Mouse (Mus musculus) heart, embryonic 16.5 days (tissue): ENCODE data around the gene Acads. TPM values are rescaled to one million over a fixed set of nuclear protein-coding genes. Genes with fewer than 3 reads are reported as not detected.
"Not testable (repeated sequence)": the region's sequence is repeated elsewhere in the genome, so short reads cannot be mapped to it uniquely, and the experiment has no call there.

Source experiments
- ATAC-seq: fragments of 200-750 bp; cut with Nextera tagmentation; replicated peaks from 2 replicates; pipeline ENCODE4 v1.8.0; 2017; ENCODE audit warnings: moderate number of reproducible peaks; ENCODE audit not compliant: insufficient read depth, low FRiP score; ENCODE audit errors: extremely low read depth
- H3K27ac ChIP-seq: fragments of 300-500 bp; sonication (generic); 2 replicates; pipeline ENCODE4 v1.5.1; 2014; ENCODE audit warnings: mild to moderate bottlenecking, low read length, control low read depth, moderate library complexity
- H3K27me3 ChIP-seq: fragments of 300-500 bp; sonication (generic); 2 replicates; pipeline ENCODE4 v1.6.1; 2014; ENCODE audit warnings: low read length, mixed read lengths; ENCODE audit not compliant: control insufficient read depth, insufficient read depth
- H3K36me3 ChIP-seq: fragments of 300-500 bp; sonication (generic); 2 replicates; pipeline ENCODE4 v1.6.1; 2014; ENCODE audit not compliant: control insufficient read depth, insufficient read depth
- H3K4me1 ChIP-seq: fragments of 300-500 bp; sonication (generic); 2 replicates; pipeline ENCODE4 v1.6.1; 2014; ENCODE audit warnings: low read length, mixed read lengths; ENCODE audit not compliant: control insufficient read depth, insufficient read depth
- H3K4me2 ChIP-seq: fragments of 300-500 bp; sonication (generic); 2 replicates; pipeline ENCODE4 v1.6.1; 2014; ENCODE audit warnings: low read depth, mild to moderate bottlenecking, control low read depth, low read length
- H3K4me3 ChIP-seq: fragments of 300-500 bp; sonication (generic); 2 replicates; pipeline ENCODE4 v1.5.1; 2014; ENCODE audit warnings: mild to moderate bottlenecking, control low read depth, low read length
- H3K9ac ChIP-seq: fragments of 300-500 bp; sonication (generic); 2 replicates; pipeline ENCODE4 v1.6.1; 2014; ENCODE audit warnings: low read length, control low read depth
- H3K9me3 ChIP-seq: fragments of 300-500 bp; sonication (generic); replicated peaks from 2 replicates; pipeline ENCODE4 v1.6.1; 2016; ENCODE audit warnings: low read length; ENCODE audit not compliant: control insufficient read depth
- WGBS: fragments of 180-500 bp; shearing (Covaris S2); extraction: QIAGEN DNeasy Blood & Tissue Kit; methylation state at CpG from one replicate; pipeline ENCODE4 v1.1.7; 2014; 5-methylcytosine and 5-hydroxymethylcytosine counted together
- polyA plus RNA-seq: library from polyadenylated mRNA; unstranded; fragments of >200 nt; fragmentation: Nextera tagmentation; extraction: Ambion mirVana; gene quantifications from 2 replicates; pipeline ENCODE4 v1.2.1, GENCODE M21; 2015

Acads gene
- 140 and 143 TPM in 2 replicates for polyA plus RNA-seq

DNA sequence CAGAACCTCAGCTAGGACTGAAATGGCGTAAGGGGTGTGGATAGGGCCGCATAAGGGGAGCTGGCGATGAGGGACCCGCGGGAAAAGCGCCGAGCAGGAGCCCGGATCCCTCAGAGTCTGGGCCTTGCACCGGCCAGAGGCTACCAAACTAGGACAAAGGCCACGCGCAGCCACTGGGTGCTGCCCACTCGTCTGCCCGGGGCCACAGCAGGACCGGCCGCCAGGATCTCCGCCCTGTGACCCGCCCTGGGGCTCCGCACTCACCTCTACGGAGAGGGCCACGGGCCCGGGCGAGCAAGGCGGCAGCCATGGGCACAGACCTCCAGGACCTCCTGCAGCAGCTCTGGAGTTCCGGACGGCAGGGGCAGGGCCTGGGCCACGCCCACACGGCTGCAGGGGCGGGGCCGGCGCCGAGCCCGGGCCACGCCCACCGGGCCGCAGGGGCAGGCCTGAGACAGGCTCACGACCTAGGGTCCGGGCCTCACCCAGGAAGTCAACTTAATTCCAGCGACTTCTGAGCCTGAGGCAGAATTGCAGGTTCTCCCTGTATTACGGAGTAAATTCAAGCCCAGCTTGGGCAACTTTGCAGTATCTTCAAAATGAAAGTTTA, at the start of gene Acads:
TSS of gene Acads (minus strand) at position 386 of the 610 bp plus-strand sequence.
- Histone ChIP-seq H3K36me3 (peaks cover 23% of the 10 kb centered on the region), H3K27ac (peak within 1 kb of the TSS; percentile 79), H3K4me2 (peak within 1 kb of the TSS; percentile 61), H3K27me3 (no peaks in the 10 kb centered on the region), H3K9me3 (no peaks in the 10 kb centered on the region), H3K4me3 (peak within 1 kb of the TSS; percentile 78), H3K9ac (peak within 1 kb of the TSS; percentile 96), H3K4me1 (peaks cover 7% of the 10 kb centered on the region; the same call in 1 of the 2 replicates)
- WGBS = under 1% methylated on average over 39 of the region's 39 CpGs
- ATAC-seq = peak; percentile 94

DNA sequence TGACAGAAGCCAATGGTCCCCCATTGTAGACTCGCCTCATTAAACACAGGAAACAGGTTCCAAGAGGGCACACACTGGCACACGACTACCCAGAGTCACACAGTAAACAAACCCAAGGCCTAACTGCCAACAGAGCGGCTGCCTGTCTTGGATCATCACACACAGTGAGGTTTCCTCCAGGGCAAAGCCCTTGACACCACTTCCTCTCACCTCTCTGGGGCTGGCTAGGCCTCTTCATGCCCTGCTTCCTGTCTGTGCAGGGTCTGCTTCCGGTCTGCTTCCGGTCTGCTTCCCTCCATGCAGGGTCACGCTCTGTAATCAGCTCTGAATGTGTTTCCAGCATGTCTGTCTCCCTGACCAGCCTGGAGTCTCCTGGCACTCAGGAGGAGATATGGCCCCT, 48.2 kb upstream of the Acads start:
- Histone ChIP-seq H3K9me3 (no peaks in the 10 kb centered on the region), H3K4me2 (no peak overlapping the region), H3K27me3 (no peaks in the 10 kb centered on the region), H3K4me3 (no peak overlapping the region), H3K36me3 (no peaks in the 10 kb centered on the region), H3K9ac (no peak overlapping the region), H3K4me1 (peaks cover 18% of the 10 kb centered on the region), H3K27ac (peak overlapping the region; percentile 74)
- 0 out of 2 replicates have a peak, but pooled peaks have one; percentile 12 for ATAC-seq
- WGBS = 66% methylated on average over 6 of the region's 6 CpGs

DNA sequence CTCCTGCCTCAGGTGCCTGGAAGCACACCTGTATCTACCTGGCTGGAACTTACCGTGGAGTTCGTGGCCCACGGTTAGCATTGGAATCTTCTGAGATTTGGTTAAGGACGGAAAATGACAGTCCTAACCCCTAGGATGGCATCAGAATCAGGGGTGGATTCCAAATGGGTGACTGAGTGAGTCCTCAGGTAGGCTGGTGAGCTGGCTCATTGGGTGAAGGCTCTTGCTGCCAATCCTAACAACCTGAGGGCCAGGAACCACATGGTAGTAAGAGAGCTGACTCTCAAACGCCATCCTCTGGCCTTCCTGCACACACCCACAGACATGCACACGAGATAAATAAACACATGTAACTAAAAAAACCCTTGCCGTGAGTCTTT, 47.7 kb upstream of the Acads start:
- H3K27me3 ChIP-seq = no peaks in the 10 kb centered on the region
- no peak for ATAC-seq
- 76% methylated on average over 7 of the region's 7 CpGs for WGBS
- peaks cover 18% of the 10 kb centered on the region for H3K4me1 ChIP-seq
- no peaks in the 10 kb centered on the region for H3K9me3 ChIP-seq
- H3K27ac ChIP-seq = peak overlapping the region; percentile 74
- no peak overlapping the region for H3K4me2 ChIP-seq
- H3K36me3 ChIP-seq = no peaks in the 10 kb centered on the region
- H3K4me3 ChIP-seq = no peak overlapping the region
- no peak overlapping the region for H3K9ac ChIP-seq

DNA sequence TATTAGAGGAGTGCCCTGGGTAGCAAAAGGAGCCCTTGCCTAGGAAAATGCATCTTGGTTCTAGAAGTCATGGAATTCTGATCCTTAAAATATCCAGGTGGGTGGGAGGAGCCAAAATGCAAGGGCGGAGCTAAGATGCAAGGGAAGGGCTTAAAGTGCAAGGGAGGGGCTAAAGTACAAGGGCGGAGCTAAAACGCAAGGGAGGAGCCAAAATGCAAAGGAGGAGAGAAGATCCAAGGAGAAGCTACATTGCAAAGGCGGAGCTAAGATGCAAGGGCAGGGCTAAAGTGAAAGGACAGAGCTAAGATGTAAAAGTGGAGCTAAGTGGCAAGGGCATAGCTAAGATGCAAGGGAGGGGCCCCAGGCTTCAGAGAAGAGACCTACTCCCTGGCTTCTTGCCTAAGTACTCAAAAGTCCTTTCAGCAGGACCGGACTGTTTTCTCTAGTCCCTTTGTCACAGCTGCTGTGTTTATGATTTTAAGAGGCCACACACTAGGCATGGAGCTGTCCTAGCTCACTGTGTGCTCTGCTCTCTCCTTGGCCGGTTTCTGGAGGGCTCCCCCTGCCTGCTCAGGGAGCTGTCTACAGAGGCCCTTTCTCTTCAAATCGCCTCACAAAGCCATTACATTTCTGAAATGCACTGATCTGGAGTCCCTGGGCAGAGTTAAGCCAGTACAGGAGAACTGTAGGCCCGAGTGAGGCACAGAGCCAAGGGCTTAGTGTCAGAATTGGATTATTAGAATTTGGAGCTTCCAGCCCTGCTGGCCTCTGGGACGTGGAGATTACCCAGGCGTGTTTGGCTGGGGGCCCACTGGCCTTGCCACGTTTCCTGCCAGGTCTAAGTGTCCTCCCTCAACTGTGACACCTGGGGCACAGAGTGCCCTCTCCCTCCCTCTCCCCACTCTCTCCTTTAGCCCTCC, 47.0 kb upstream of the Acads start:
- Histone ChIP-seq H3K36me3 (no peaks in the 10 kb centered on the region), H3K27ac (peak overlapping the region; percentile 74), H3K4me3 (no peak overlapping the region), H3K27me3 (no peaks in the 10 kb centered on the region), H3K4me1 (peaks cover 21% of the 10 kb centered on the region), H3K9ac (0 out of 2 replicates have a peak overlapping the region, but pooled peaks have one; percentile 42), H3K4me2 (no peak overlapping the region), H3K9me3 (no peaks in the 10 kb centered on the region)
- ATAC-seq = peak; percentile 28; the same call in 1 of the 2 replicates
- WGBS = 34% methylated on average over 11 of the region's 11 CpGs

DNA sequence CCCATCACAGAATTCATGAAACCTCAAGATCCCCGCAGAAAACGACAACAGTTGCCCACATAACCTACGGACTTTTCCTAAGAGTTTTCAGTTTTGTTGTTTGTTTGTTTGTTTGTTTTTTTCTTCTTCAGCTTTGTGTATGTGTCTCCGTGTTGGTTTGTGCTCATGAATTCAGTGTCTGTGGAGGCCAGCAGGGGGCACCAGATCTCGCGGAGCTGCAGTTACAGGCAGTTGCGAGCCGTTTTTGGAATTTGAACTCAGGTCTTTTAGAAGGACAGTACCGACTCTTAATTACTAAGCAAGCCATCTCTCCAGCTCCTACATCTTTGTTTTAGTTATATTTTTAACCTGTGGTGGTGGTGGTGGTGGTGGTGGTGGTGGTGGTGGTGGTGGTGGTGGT, 46.2 kb upstream of the Acads start:
- no peaks in the 10 kb centered on the region for H3K36me3 ChIP-seq
- no peak overlapping the region for H3K4me2 ChIP-seq
- WGBS = 59% methylated on average over 9 of the region's 9 CpGs
- ATAC-seq = no peak
- H3K9ac ChIP-seq = no peak overlapping the region
- H3K9me3 ChIP-seq = no peaks in the 10 kb centered on the region
- no peak overlapping the region for H3K27ac ChIP-seq
- no peak overlapping the region for H3K4me3 ChIP-seq
- H3K27me3 ChIP-seq = no peaks in the 10 kb centered on the region
- H3K4me1 ChIP-seq = peaks cover 21% of the 10 kb centered on the region

DNA sequence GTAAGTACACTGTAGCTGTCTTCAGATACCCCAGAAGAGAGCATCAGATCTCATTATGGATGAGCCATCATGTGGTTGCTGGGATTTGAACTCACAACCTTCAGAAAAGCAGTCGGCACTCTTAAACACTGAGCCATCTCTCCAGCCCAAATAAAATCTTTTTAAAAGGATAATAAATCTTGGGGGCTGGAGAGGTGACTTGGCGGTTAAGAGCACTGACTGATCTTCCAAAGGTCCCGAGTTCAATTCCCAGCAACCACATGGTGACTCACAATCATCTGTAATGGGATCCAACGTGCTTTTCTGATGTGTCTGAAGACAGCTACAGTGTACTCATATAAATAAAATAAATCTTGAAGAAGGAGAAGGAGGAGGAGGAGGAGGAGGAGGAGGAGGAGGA, 45.3 kb upstream of the Acads start:
- H3K9me3 ChIP-seq, H3K36me3 ChIP-seq, H3K27me3 ChIP-seq, H3K27ac ChIP-seq, H3K4me2 ChIP-seq, H3K4me3 ChIP-seq, H3K9ac ChIP-seq, ATAC-seq: not testable (repeated sequence)
- WGBS = 69% methylated on average over 4 of the region's 4 CpGs
- H3K4me1 ChIP-seq = peaks cover 21% of the 10 kb centered on the region

DNA sequence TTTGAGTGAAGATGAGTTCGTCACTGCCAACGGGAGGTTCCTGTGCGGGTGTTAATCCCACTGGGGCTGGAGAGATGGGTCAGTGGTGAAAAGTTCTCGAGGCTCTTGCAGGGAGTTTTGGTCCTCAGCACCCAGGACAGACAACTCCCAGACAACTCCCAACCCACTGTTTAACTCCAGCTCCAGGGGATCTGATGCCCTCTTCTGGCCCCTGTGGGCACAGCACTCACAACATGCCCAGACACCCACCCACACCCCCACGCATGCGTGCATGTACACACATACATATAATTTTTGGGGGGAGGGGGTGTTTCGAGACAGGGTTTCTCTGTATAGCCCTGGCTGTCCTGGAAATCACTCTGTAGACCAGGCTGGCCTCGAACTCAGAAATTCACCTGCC, 44.4 kb upstream of the Acads start:
- H3K36me3 ChIP-seq = no peaks in the 10 kb centered on the region
- H3K4me1 ChIP-seq = peaks cover 21% of the 10 kb centered on the region
- ATAC-seq = no peak
- no peak overlapping the region for H3K4me2 ChIP-seq
- no peaks in the 10 kb centered on the region for H3K9me3 ChIP-seq
- H3K9ac ChIP-seq = no peak overlapping the region
- WGBS = 45% methylated on average over 8 of the region's 8 CpGs
- no peak overlapping the region for H3K4me3 ChIP-seq
- no peak overlapping the region for H3K27ac ChIP-seq
- no peaks in the 10 kb centered on the region for H3K27me3 ChIP-seq

DNA sequence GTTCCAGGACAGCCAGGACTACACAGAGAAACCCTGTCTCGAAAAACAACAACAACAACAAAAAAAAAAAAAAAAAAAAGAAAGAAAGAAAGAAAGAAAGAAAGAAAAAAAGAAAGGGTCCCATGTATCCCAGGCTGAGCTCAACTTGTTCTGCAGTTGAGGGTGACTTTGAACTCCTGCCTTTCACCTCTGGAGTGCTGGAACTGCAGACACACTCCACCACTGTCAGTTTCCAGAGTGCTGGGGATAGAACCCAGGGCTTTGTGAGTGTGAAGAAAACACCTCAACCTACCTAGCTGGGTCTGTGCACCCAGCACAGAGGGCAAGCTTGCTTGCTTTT, 42.8 kb upstream of the Acads start:
- H3K9me3 ChIP-seq, H3K4me2 ChIP-seq, H3K9ac ChIP-seq, H3K27ac ChIP-seq, H3K4me3 ChIP-seq, ATAC-seq, H3K36me3 ChIP-seq, H3K27me3 ChIP-seq: not testable (repeated sequence)
- H3K4me1 ChIP-seq = peaks cover 21% of the 10 kb centered on the region
- 40% methylated on average over 1 of the region's 1 CpGs for WGBS
